Mouse (Mus musculus): ENCODE measurements at regions not wholly inside any gene's neighbourhood (a gene's known extent, or its start where the extent isn't known, plus 50 kb on each side); places are given as distances from the start of the nearest gene placed in this dataset.

DNA sequence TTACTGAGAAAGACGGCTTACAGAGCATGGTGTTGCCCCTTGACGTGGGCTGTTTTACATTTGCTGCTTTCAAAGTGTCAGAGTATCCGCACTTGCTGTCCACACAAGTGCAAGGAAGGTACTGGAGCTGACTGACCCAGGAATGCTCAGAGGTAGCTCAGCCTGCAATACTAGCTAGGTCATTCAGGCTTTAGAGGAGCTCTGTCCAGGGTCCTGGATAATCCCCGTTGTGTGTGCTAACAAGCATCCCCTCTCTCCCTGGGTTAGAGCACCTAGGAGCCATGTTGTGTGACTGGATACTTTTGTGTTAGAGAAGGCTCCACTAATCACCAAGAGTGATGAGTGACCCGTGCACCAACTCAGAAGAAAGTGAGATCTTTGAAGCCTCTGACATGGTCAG lies 431.9 kb upstream of the 3110018I06Rik start:
- no peak for TF ChIP-seq CTCF (IDR thresholded peaks at IDR 0.05; ENCODE audit: control insufficient read depth, insufficient read depth, insufficient read length)
- TF ChIP-seq MAX (IDR thresholded peaks at IDR 0.05): no peak
- no peak for TF ChIP-seq USF1 (IDR thresholded peaks at IDR 0.05; ENCODE audit: low read depth)
- TF ChIP-seq MYOG (IDR thresholded peaks at IDR 0.05; ENCODE audit: control insufficient read depth, extremely low read depth, insufficient read length): no peak
- TF ChIP-seq CEBPB (IDR thresholded peaks at IDR 0.05; ENCODE audit: low read depth): no peak
- TF ChIP-seq FOSL1 (IDR thresholded peaks at IDR 0.05; ENCODE audit: insufficient read depth, low read length, poor library complexity, severe bottlenecking): no peak
- no peak for TF ChIP-seq MYOD1 (IDR thresholded peaks at IDR 0.05; ENCODE audit: control insufficient read depth, insufficient read length, low read depth)
